ENCODE assay signal across 12 mouse cellular contexts in the genomic region with DNA sequence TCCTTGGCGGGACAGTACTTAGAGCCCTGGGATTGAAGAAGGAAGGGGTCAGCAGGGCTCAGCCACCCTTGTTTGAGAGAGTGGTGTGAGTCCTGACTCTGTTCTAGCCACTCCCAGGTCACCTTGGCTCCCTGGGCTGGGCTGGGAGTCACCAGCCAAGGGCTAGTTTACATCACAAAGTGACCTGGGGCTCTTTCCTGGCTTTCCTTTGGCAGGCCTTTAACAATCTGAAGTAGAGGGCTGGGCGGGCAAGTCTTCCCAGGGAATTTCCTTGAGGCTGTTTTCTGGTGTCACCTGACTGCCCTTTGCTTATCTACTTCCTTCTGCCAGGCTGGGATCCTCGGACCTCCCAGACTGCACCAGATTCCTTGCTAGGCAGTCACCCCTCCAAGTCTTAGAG. TPM values are rescaled to one million over a fixed set of nuclear protein-coding genes. Genes with fewer than 3 reads are reported as not detected.
DNase-seq lines count a peak whose midpoint lies in the region; ATAC-seq and TF ChIP-seq lines count a peak whose summit lies in the region.
"Had no signal": no experiment of that assay in that cellular context is flagged by ENCODE, and none has a peak within 500 bp of the region (broad histone marks: within the 10 kb centered on the region; RNA-seq: fewer than 3 reads in every experiment).

No protein-coding gene starts in this region.

- in situ Hi-C loops in ES-E14 (cut with MboI; ENCODE audit: low sequenced_read_pairs in 2 of 2, unreplicated experiment in 2 of 2) = loop anchor here in 1 of 2 experiments (25.0 kb wide), 1 partner anchor 414 kb away; the partner anchor contains the start of gene Gli2

- DNase-seq in ES-E14 (ENCODE audit: low read depth, low spot score) = peak; percentile 91
- DNase-seq in kidney, postnatal 25 days = peak; percentile 35 to 82
- DNase-seq in lung, postnatal 36 days = peak; percentile 80
- no peak for DNase-seq in limb, embryonic 10.5 days (ENCODE audit: low spot score)
- DNase-seq in T-cell, adult 2 months (ENCODE audit: low spot score) = no peak
- DNase-seq in layer of hippocampus, postnatal 10 days (ENCODE audit: low spot score in 2 of 2) = no peak
- DNase-seq: cerebellum, postnatal 36 days had no signal

- no peaks in the 10 kb centered on the region for H3K9me3 ChIP-seq in ES-E14 (ENCODE audit: control insufficient read depth, insufficient read depth, low read depth, low read length)
- no peaks in the 10 kb centered on the region for H3K9me3 ChIP-seq in intestine, embryonic 16.5 days (ENCODE audit: control insufficient read depth, low read length)
- no peaks in the 10 kb centered on the region for H3K9me3 ChIP-seq in limb, embryonic 10.5 days (replicated peaks)
- H3K9me3 ChIP-seq: heart, embryonic 15.5 days; hindbrain, embryonic 13.5 days had no signal

- peaks cover 29 to 61% of the 10 kb centered on the region in 2 experiments for H3K4me1 ChIP-seq in ES-E14 (ENCODE audit: control insufficient read depth in 2 of 2, insufficient read depth in 2 of 2, low read length in 2 of 2, poor library complexity in 1 of 2)
- peaks cover 28% of the 10 kb centered on the region for H3K4me1 ChIP-seq in intestine, embryonic 16.5 days (ENCODE audit: control insufficient read depth, insufficient read depth, low read length)
- H3K4me1 ChIP-seq in limb, embryonic 10.5 days = peaks cover 6% of the 10 kb centered on the region

- peak overlapping the region; percentile 44; the same call in 1 of the 2 replicates for H3K9ac ChIP-seq in ES-E14 (ENCODE audit: insufficient read depth, low read depth, low read length, poor library complexity, severe bottlenecking)
- no peak overlapping the region for H3K9ac ChIP-seq in intestine, embryonic 16.5 days (ENCODE audit: low read depth, low read length)
- H3K9ac ChIP-seq: heart, embryonic 15.5 days; hindbrain, embryonic 13.5 days had no signal

- no peak overlapping the region for H3K4me3 ChIP-seq in ES-E14 (ENCODE audit: insufficient read depth in 1 of 2, low read depth in 1 of 2, low read length in 2 of 2, poor library complexity in 1 of 2, severe bottlenecking in 1 of 2)
- H3K4me3 ChIP-seq in intestine, embryonic 16.5 days (ENCODE audit: low read length) = no peak overlapping the region
- no peak overlapping the region for H3K4me3 ChIP-seq in limb, embryonic 10.5 days
- H3K4me3 ChIP-seq: heart, embryonic 15.5 days; hindbrain, embryonic 13.5 days had no signal

- H3K27ac ChIP-seq in ES-E14 (ENCODE audit: insufficient read depth, low read depth, low read length, poor library complexity, severe bottlenecking) = peak overlapping the region; percentile 97
- peak overlapping the region; percentile 75 for H3K27ac ChIP-seq in intestine, embryonic 16.5 days (ENCODE audit: low read length)
- no peak overlapping the region for H3K27ac ChIP-seq in limb, embryonic 10.5 days
- H3K27ac ChIP-seq: heart, embryonic 15.5 days; hindbrain, embryonic 13.5 days had no signal

- peaks cover 8% of the 10 kb centered on the region; the same call in 1 of the 2 replicates for H3K36me3 ChIP-seq in ES-E14 (ENCODE audit: control insufficient read depth, insufficient read depth, low read length, poor library complexity, severe bottlenecking)
- H3K36me3 ChIP-seq in intestine, embryonic 16.5 days (ENCODE audit: control insufficient read depth, insufficient read depth, low read length) = no peaks in the 10 kb centered on the region
- no peaks in the 10 kb centered on the region for H3K36me3 ChIP-seq in limb, embryonic 10.5 days
- H3K36me3 ChIP-seq: heart, embryonic 15.5 days; hindbrain, embryonic 13.5 days had no signal

- H3K4me2 ChIP-seq in intestine, embryonic 16.5 days (ENCODE audit: low read depth, low read length) = no peak overlapping the region
- H3K4me2 ChIP-seq: heart, embryonic 15.5 days; hindbrain, embryonic 13.5 days; liver, embryonic 11.5 days had no signal

- H3K27me3 ChIP-seq in intestine, embryonic 16.5 days (replicated peaks; ENCODE audit: control insufficient read depth, insufficient read depth, low read length) = no peaks in the 10 kb centered on the region
- H3K27me3 ChIP-seq in limb, embryonic 10.5 days (ENCODE audit: low read depth, poor library complexity, severe bottlenecking) = no peaks in the 10 kb centered on the region
- H3K27me3 ChIP-seq: CH12.LX; heart, embryonic 15.5 days; hindbrain, embryonic 13.5 days had no signal

- 23% methylated on average over 3 of the region's 3 CpGs for WGBS in intestine, embryonic 16.5 days
- 15% methylated on average over 3 of the region's 3 CpGs for WGBS in limb, embryonic 10.5 days

- peak; percentile 61 for ATAC-seq in intestine, embryonic 16.5 days

TF ChIP-seq in ES-E14, 5 proteins besides CTCF, POLR2A, EP300 and RAD21:
- no peak for TF ChIP-seq ZNF384 (IDR thresholded peaks at IDR 0.05; ENCODE audit: low read depth, low read length)
- TF ChIP-seq CHD2 (IDR thresholded peaks at IDR 0.05; ENCODE audit: low read depth, low read length) = no peak
- no peak for TF ChIP-seq ZC3H11A (IDR thresholded peaks at IDR 0.05; ENCODE audit: borderline replicate concordance, low read depth, low read length)
- no peak for TF ChIP-seq MAFK (IDR thresholded peaks at IDR 0.05; ENCODE audit: insufficient read depth, low read depth, low read length)

RNA-seq across cellular contexts. Expression of gene Tfcp2l1, which starts 20.3 kb away (rescaled TPM):
- total RNA-seq in ES-E14 (2012; rRNA removed) = 36.0 and 42.3 TPM in 2 replicates
- polyA plus RNA-seq in intestine, embryonic 16.5 days (2015; fragmentation: Nextera tagmentation; extraction: Ambion mirVana) = 3.1 and 4.0 TPM in 2 replicates
- 0.15 and 0.25 TPM in 2 replicates for polyA plus RNA-seq in limb, embryonic 10.5 days (2016; fragmentation: Nextera tagmentation; extraction: Ambion mirVana)
- 1 to 10 TPM; 1.0 to 1.5 TPM for total RNA-seq in layer of hippocampus, postnatal 10 days (2021)

Comparison
In these comparisons a context has a peak if more than half of its experiments do, and no peak if none do; other contexts are left out.
1. DNase-seq: peak in ES-E14 (single experiment), kidney, postnatal 25 days (2 of 2) and lung, postnatal 36 days (single experiment); none in limb, embryonic 10.5 days (single experiment), T-cell, adult 2 months (single experiment) and layer of hippocampus, postnatal 10 days (0 of 2).
2. RNA of gene Tfcp2l1, which starts 20.3 kb away (total RNA-seq): 36.0 to 42.3 TPM in ES-E14; 1.0 to 1.5 TPM in layer of hippocampus, postnatal 10 days; every median in the first group is over 10 times any median in the second.